20 mouse cellular contexts compared by ENCODE assay signal in the genomic region with DNA sequence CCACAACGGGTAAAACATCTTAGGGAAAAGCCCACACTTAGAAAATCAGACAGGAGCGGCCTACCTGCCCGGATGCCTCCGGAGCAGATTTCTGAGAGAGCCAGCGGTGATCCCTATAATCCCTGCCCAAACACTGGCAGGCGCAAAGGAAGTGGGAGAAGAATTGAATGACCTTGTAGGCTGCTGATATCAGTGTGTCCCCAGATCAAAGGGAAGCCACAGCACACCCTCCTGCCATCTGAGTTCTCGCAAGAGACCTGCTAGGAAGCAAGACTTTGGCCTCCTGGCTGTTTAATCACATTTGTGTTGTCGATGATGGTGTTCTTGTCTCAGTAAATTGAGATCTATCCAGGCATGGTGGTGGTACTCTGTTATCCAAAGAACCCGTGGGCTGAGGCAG.
"Had no signal": no experiment of that assay in that cellular context is flagged by ENCODE, and none has a peak within 500 bp of the region (broad histone marks: within the 10 kb centered on the region; RNA-seq: fewer than 3 reads in every experiment).

No protein-coding gene starts in this region.

- H3K4me1 ChIP-seq: lung, embryonic 15.5 days; midbrain, embryonic 13.5 days; midbrain, embryonic 15.5 days; neural tube, embryonic 12.5 days had no signal

- H3K4me3 ChIP-seq: lung, embryonic 15.5 days; megakaryocyte, embryonic 14.5 days; midbrain, embryonic 13.5 days; midbrain, embryonic 15.5 days; neural tube, embryonic 12.5 days had no signal

- H3K9ac ChIP-seq: liver, postnatal 0 days; lung, embryonic 15.5 days; midbrain, embryonic 13.5 days; midbrain, embryonic 15.5 days; neural tube, embryonic 12.5 days had no signal

- ATAC-seq: liver, postnatal 0 days; lung, postnatal 0 days; midbrain, embryonic 13.5 days; midbrain, embryonic 15.5 days had no signal

- H3K36me3 ChIP-seq: lung, embryonic 15.5 days; midbrain, embryonic 13.5 days; midbrain, embryonic 15.5 days; neural tube, embryonic 12.5 days had no signal

- H3K27me3 ChIP-seq: lung, embryonic 15.5 days; megakaryocyte, embryonic 14.5 days; midbrain, embryonic 13.5 days; midbrain, embryonic 15.5 days; neural tube, embryonic 12.5 days had no signal

- DNase-seq: liver, postnatal 0 days; lung, adult 2 months; lung, postnatal 14 days; lung, postnatal 36 days; retina, postnatal 1 day; right cerebral cortex, adult 18-20 months; right cerebral cortex, postnatal 25 days; right cerebral cortex, postnatal 4 days; spleen, adult 18-20 months; thymus, adult 2 months; thymus, postnatal 25 days; thymus, postnatal 4 days had no signal

- H3K9me3 ChIP-seq: lung, embryonic 15.5 days; megakaryocyte, embryonic 14.5 days; midbrain, embryonic 13.5 days; midbrain, embryonic 15.5 days; neural tube, embryonic 12.5 days had no signal

- H3K27ac ChIP-seq: lung, embryonic 15.5 days; macrophage; midbrain, embryonic 13.5 days; midbrain, embryonic 15.5 days; neural tube, embryonic 12.5 days had no signal

- H3K4me2 ChIP-seq: lung, embryonic 15.5 days; midbrain, embryonic 11.5 days; midbrain, embryonic 13.5 days; midbrain, embryonic 15.5 days; neural tube, embryonic 12.5 days had no signal
